Mouse (Mus musculus) MEL-GATA-1-ER (cell line): ENCODE results near the gene Nfib.

Experiments used
- DNase-seq: peaks from one replicate; pipeline ENCODE4 v3.0.0-alpha.2; 2012; ENCODE audit warnings: low read depth; ENCODE audit errors: extremely low read depth

The Nfib gene

DNA sequence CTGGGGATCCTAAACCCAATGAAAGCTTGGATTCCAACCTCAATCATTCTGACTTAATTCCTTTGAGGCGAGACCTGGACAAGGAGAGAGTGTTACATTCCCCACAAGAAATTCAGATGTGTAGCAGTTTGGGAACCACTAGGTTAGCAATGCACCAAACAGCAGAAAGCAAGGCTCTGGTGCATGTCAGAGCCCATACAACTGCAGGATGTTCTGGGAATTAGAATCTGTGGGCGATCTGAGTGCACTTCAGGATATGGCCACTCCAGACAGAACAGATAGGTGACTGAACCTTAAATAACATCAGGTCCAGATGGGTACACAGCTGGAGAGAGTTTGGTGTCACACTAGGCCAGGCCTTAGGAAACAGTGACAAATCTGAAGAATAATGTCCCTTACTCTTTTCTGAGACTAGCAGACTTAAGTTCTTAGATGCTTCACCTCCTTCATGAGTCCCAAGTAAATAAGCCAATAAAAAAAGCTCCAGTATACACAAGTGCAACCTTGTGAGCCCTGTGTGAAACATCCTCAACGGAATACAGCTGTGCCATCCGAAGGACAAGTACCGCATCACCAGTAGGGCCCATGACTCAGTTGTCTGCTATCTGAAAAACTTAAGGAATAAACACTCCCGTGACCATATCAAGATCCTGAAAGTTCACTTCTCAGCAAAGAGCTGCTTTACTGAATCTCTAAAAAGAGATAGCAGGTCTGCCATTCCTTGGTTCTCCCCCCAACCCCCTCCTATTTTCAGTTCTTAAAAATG is 336.4 kb downstream of the Nfib start:
- no peak for DNase-seq

DNA sequence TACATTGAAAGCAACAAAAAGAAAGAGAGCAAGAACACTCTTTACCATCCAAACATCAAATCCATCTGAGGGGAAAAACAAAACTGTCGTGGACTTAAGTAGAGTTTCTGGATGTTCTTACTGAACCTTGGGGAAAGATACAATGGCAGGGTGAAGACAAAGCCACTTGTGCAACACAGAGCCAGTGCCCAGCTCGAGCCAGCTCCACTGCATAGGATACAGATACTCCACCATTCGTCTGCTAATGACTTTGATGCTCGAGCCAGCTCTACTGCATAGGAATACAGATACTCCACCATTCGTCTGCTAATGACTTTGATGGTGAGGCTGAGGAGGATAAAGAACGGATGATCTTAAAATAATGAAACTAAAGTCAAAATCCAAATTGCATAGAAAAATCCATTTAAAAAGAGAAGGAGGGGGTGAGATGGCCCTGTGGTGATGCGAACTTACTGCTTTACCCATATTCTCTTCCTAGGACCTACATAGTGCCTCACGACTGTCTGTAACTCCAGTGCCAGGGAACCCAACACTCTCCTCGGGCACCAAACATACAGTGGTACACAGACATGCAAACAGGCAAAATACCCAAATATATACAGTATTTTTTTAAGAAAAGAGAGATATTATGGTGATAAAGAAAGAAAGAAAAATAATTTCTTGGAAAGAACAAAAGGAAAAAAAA is 337.3 kb downstream of the Nfib start:
- DNase-seq = no peak

DNA sequence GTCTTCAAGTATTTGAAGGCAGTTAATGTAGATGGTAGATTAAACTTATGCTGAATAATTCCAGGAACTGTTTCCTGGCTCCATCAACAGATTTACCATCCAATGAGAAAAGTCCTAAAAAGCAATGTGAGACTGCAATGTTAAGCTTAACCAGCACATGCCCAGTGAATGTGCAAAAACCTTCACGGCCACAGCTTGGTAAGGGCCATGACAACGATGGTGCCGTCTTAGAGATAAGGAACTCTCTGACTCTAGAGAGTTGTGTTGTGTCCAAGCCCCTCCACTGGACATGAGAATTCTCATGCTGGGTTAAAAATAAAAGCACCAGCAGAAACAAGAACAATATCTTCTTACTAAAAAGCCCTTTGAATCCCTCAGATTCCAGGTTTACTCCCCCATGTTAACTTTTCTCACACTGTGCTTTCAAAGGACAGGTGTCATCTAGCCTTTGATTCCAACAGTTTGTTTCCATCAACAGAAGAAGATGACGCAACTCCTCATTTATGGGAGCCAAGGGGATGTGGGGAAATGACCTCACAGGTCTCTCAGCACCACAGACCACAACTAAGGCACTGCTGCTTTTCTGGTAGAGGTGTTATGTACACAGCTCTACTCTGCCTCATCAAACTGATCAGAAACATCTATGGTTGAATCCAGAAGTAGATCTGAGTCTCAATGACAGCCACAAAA is 340.7 kb downstream of the Nfib start:
- no peak for DNase-seq

DNA sequence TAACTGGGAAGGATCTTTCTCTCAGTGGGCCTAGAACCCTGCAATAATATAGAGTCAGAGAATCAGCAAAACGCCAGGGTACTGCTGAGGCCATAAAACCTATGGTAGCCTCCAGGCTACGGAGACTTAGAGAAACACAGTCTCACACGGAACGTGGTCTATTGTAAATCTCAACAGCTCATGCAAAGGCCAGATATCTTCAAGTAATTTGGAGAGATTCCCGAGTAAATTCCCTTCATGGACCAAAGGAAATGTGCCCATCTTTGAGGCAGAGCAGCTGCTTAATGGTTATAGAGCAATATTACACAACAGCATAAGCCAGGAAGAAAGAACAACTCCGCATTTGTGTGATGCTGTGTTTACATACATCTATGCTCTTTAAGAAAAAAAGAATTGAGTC is 341.6 kb downstream of the Nfib start:
- no peak for DNase-seq

DNA sequence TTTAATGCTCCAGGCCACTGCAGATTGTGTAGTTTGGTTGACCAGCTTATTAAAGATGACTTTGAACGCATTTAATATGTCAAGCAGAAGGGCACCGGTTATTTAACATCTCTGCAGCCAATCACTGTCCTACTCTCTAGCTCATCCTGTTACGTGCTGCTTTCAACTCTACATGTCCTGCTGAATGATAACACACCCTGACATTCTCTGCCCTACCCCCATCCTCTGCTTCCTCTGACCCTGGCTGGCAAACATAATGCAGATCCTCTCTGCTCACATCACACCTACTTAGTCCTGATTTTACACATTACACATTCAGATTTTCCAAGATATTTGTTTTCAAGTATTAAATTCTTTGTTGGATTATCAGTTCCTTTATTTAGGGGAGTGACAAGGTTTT is 343.3 kb downstream of the Nfib start:
- DNase-seq = no peak

DNA sequence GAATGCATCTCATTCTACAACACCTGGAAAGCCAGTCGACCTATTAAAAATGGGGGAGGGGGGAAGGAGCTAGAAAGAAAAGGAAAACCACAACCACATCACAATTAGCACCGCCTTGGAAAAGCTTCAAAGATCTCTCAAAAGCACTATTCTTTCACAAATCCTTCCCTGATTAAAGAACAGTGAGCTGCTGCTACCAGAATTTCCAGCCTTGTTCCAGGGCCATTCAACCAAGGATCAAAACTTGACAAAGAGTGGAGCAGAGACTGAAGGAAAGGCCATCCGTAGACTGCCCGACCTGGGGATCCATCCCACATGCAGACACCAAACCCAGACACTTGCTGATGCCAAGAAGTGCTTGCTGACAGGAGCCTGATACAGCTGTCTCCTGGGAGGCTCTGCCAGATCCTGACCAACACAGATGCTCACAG is 345.5 kb downstream of the Nfib start:
- DNase-seq = no peak

DNA sequence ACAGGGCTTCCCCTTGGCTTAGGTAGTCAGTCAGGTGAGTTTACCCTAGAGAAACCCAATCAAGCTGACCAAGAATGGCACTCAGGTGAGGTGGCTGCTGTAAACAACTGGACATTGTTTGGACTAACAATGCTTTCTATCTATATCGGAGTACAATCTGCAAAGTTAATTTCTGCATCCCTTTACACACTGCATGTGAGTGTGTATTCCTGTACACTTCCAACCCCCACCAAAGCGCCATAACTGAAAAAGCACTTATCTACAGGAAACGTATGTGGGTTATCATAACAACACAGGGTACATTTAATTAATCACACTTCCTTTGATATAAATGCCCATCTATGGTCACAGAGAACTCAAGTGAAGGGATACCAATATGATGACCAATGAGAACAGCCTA is 346.4 kb downstream of the Nfib start:
- no peak for DNase-seq

DNA sequence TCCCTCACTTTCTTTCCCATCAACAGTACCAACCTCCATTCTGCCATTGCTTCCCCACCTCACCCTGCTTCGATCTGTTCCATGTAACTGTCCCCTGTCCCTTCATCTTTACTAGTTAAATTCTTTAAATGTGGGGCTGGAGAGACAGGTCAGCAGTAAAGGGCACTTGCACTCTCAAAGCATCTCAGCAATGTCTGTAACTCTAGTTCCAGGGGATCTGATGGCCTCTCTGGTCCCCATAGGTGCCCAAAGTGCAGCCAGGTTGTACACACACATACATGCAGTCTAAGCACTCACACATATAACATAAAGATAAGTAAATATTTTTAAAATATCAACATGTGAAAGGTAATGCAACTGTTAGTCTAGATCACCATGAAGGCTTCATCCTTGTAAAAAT is 356.5 kb downstream of the Nfib start:
- DNase-seq = no peak

DNA sequence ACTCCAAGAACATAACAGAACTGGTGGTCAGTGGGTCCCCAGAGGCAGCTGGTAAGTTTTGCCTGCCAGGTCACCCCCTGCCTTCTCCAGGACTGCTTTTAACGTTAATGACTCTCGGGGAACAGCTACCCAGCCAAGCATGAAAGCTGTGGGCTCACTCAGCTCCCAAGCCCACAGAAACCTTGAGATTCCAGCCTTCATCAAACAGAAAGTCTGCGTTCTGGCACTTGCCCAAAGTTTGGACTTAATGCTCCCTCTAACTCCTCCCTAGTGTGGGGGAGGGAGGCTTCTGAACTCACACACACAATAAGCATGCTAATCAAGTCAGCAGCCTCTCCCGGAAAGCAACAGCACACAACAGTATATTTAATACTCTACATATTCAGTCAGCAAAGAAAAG is 360.8 kb downstream of the Nfib start:
- no peak for DNase-seq

DNA sequence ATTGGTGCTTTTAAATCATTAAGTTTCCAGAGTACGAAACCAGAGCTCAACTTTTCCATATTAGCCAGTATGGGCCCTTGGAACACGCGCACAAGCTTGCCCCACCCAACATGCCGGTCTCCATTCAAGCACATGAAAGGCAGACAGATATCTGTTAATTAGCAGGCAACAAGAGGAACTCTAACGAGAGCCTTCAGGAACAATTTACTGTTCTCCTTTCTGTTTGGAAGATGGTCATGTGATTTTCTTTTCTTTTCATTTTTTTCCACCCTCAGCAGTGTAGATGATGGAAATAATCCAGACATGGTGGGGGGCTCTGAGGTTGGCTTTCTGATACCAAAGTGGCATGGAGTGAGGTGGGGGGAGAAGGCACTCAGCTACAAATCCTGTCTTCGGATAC is 361.3 kb downstream of the Nfib start:
- DNase-seq = no peak

DNA sequence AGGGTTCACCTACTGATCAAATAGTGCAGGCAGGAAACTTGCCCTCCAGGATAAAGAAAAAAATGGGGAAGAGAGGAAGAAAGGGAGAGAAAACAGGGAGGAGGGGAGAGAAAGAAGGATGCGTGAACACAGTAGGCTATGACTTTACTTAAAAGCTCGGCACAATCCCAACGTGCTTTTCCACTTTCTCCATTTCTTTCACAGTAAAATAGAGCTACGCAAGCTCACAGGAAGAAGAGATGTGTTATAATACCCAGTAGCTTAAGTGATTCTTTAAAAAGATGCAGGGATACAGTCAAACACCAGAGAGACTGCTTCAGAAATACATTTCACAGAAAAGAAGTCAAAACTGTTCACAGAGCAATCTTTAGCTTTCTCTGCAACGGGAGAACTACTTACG is 366.6 kb downstream of the Nfib start:
- DNase-seq = no peak

DNA sequence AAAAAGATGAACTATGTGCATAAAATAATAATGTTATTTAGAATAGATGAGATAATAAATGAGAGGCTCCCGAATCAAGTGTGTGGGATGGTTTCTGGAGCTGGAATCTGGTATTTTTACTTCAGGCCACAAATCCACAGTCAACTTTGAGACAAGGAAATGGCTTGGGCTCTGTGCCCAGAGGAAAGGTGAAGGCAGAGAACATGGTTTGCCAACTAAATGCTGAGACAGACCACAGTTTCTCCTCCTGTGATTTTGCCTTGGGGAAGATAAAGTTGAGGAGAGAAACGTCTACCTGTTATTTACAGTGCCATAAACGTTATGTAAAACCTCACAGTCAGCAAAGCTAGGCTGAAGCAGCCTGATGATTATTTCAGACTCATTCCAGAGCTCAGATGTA is 367.1 kb downstream of the Nfib start:
- DNase-seq = no peak

DNA sequence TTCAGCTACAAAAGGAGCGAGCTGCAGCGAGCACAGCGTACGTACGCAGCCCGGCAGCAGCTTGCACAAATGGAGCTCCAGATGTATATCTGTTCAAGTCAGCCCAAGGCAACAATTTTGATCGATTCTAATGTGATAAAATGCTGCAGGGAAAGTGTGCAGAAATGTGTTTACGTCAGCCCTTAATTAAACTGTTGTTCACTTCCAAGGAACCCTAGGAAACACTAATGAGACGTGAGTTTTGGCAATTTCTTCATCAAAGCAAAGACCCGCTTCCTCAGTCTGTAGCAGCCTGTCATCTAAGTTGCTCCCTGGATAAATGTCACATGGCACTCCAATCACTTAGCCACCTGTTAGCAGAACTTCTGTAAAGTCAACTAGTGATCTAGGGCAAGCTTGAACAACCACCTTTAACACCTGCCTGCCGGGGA is 368.6 kb downstream of the Nfib start:
- DNase-seq = no peak

DNA sequence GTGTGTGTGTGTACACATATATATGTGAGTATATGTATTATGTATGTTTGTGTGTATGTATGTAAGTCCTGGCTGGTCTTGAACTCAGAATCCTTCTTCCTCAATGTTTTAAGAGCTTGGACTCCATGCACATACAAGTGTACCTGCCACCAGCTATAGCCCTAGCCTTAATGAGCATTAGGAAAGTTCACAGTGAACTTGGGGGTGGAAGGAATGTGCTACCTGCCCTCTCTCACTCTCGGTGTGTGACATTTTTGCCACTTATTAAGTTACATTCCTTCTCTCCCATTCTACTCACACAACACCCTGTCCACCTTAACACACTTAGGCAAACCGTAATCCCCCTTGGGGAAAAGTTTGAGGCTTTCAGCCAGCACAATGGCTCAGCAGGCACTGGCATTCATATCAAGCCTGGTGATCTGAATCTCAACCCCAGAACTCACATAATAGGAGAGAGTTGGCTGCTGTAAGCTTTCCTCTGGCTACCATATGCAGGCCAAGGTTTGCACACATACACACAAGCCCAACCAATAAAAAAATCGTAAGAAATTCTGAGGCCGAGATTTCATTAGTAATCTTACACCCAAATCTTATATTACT is 370.2 kb downstream of the Nfib start:
- DNase-seq = no peak

DNA sequence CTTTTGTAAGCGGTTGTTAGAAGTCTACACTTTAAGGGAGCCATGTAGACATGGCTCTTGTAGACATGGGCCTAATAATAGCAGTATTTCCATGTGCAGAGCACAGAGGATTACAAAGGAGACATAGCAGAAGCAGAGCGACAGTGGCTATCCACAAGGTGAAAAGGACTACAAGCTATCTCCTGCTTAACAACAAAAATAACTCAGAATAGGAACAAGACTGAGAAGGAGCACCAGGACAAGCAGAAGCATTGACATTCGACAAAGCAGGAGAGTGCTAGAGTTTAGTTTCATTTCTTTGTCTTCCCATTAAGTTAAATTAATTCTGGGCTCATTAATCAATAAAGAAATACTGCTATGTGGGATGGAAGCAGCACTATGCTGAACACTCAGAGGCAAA is 372.1 kb downstream of the Nfib start:
- no peak for DNase-seq

DNA sequence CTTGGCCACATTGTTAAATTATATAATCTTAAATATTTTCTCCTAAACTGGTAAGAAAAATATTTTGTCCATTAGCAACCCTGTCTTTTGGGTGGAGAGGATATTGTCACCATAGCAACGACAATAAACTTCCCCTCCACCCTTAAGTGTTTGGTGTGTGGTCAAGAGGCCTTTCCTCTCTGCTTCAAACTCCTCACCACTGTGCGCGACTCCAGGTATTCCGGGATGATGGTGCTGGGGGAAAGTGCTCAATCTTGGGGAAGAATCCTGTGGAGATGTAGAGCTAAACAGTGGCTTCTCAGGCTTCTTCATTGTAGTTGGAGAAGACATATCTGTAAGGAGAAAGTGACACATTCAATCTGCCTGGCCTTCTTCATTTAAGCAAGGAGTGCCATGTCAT is 375.5 kb downstream of the Nfib start:
- no peak for DNase-seq

DNA sequence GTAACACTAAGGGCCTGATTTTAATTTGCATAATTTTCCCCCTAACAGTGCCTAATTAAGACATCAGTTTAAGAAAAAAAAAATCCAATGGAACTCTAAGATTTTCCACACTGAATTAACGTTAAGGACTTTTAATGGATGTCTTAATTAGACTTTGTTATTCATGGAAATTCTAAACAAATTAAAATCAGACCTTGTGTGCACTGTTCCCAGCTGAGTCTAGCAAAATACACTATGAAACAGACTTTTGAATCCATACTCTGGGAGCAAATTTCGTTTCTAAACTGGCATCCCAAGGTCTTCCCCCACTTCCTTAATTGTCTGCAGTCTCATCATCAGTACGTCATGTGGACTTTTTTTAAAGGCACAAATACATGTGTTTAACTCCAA is 379.4 kb downstream of the Nfib start:
- DNase-seq = no peak

DNA sequence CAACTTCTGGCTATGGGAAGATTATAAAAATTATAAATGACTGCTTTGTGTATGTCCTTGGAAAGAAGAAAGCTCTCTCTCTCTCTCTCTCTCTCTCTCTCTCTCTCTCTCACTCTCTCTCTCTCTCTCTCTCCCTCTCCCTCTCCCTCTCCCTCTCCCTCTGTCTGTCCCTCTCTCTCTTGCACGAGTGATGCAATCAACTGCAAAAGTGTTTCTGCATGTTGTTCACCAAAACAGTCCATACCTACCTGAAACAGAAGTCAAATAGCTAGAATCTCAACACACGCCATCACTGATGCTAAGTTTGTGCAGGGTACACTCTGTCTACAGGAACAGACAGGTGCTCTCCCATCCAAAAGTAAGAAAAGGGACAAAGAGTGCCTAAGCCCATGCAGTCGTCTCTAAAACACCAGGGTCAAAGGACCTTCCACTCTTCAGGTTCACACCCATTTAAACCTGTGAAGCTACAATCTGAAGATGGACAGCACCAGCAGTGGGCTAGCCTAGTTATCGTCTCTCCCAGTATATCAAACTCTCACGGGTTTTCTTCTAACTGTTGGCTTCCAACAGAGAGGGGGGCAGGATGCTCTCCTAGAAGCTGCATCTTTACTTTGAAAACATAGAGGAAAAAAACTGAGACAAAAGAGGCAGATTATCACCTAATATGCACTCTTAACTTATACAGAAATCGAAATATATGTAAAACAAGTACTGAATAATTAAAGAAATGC is 380.0 kb downstream of the Nfib start:
- DNase-seq = no peak

DNA sequence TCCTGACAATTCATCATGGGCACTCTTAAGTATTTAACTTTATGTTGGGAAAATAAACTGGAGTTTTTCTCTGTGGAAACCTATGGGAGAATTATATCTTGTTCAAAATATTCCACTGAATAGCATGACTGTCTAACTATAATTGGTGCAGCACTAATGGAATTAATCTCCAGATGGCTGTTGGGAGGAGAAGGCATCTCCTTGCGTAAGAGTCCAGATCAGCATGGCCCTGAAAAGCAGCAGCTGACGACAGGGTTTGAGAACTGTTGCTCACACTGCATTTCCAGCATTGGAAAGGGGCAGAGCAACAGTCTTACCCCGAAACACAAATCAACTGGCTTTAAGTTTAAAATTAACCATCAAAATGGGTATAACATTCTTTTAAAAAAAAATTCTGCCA is 380.6 kb downstream of the Nfib start:
- no peak for DNase-seq

DNA sequence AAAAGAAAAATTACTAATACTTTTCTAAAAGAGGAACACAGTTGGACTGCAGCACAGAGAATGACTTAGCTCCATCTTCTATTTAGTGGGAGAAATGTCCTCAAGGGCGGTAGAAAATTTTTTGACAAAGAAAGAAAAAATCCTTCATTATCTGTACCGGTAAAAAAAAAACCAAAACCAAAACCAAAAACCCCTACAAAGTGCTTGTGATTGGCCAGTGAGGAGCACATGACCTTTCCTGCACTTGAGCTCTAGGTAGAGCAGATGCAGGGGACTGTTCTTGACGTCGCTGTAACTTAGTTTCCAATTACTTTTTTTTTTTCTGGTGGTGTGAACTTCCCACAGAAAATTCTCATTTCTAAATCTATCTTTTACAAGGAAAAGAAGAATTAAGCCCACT is 384.5 kb downstream of the Nfib start:
- DNase-seq = no peak

DNA sequence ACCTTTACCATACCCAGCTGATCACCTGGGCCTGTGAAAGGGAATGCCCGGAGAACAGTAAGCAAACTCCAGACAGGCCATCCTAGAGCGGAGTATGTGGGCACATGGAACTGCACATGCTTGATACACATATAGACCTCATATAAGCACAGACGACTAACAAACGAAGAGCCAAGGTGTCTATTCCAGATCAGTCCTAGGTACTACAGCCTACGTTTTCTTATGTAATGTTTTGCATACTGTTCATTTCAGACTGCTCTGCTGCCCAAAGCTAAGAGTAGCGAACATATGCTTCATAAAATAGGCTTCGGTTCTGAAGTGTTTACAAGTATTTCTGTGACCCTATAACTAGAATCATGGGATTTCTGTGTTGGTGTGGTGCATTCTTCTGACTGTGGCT is 386.2 kb downstream of the Nfib start:
- no peak for DNase-seq

DNA sequence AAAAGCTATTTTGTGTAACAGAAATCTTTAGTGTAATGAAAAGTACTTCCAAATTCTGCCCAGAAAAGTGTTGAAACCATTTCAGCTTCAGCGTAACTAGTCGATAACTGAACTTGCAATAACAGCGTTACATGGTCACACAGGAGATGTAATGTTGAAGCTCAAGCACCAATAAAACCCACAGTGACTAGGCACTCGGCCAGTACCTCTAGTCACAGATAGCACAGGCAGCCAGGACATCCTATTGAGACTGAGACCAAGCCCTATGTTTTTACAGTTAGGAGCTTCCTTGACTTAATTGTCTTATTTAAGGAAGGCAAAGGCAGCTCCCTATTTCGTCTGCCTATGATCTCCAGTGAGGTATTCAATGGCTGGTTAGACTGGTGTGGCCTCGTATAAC is 389.4 kb downstream of the Nfib start:
- no peak for DNase-seq
